Mouse (Mus musculus) stomach, postnatal 0 days (tissue): ENCODE data around the gene Gm20431. TPM values are rescaled to one million over a fixed set of nuclear protein-coding genes. Genes with fewer than 3 reads are reported as not detected.

Experiments used
- ATAC-seq: fragments of 200-750 bp; cut with Nextera tagmentation; 2 replicates; pipeline ENCODE4 v1.8.0; 2017; ENCODE audit not compliant: low FRiP score, low TSS enrichment
- DNase-seq: peaks from one replicate; pipeline ENCODE4 v3.0.0-alpha.2; 2016; ENCODE audit warnings: low spot score
- H3K27ac ChIP-seq: fragments of 300-500 bp; sonication (generic); replicated peaks from 2 replicates; pipeline ENCODE4 v1.5.1; 2014; ENCODE audit warnings: mild to moderate bottlenecking, control low read depth
- H3K27me3 ChIP-seq: fragments of 300-500 bp; sonication (generic); 2 replicates; pipeline ENCODE4 v1.6.1; 2014; ENCODE audit warnings: low read length; ENCODE audit not compliant: control insufficient read depth, insufficient read depth
- H3K36me3 ChIP-seq: fragments of 300-500 bp; sonication (generic); 2 replicates; pipeline ENCODE4 v1.6.1; 2014; ENCODE audit warnings: low read length, mixed read lengths; ENCODE audit not compliant: control insufficient read depth, insufficient read depth
- H3K4me1 ChIP-seq: fragments of 300-500 bp; sonication (generic); replicated peaks from 2 replicates; pipeline ENCODE4 v1.6.1; 2014; ENCODE audit warnings: antibody characterized with exemption; ENCODE audit not compliant: control insufficient read depth, insufficient read depth
- H3K4me2 ChIP-seq: fragments of 300-500 bp; sonication (generic); replicated peaks from 2 replicates; pipeline ENCODE4 v1.6.1; 2014; ENCODE audit warnings: low read depth, mild to moderate bottlenecking, control low read depth, moderate library complexity
- H3K4me3 ChIP-seq: fragments of 300-500 bp; sonication (generic); 2 replicates; pipeline ENCODE4 v1.5.1; 2014; ENCODE audit warnings: low read depth, low read length, control low read depth
- H3K9ac ChIP-seq: fragments of 300-500 bp; sonication (generic); 2 replicates; pipeline ENCODE4 v1.6.1; 2014; ENCODE audit warnings: mild to moderate bottlenecking, low read length, control low read depth, mixed read lengths
- H3K9me3 ChIP-seq: fragments of 300-500 bp; sonication (generic); 2 replicates; pipeline ENCODE4 v1.6.1; 2016; ENCODE audit warnings: low read length; ENCODE audit not compliant: control insufficient read depth
- CTCF ChIP-seq: IDR thresholded peaks from 2 replicates; pipeline ENCODE4 v1.5.1; 2016; ENCODE audit warnings: antibody characterized with exemption, low read depth, mild to moderate bottlenecking, moderate library complexity
- EP300 ChIP-seq: optimal IDR thresholded peaks from 2 replicates; pipeline ENCODE3; 2016; ENCODE audit warnings: antibody characterized with exemption
- WGBS: fragments of 180-500 bp; shearing (Covaris S2); extraction: QIAGEN DNeasy Blood & Tissue Kit; methylation state at CpG from one replicate; pipeline ENCODE4 v1.1.7; 2014; 5-methylcytosine and 5-hydroxymethylcytosine counted together
- polyA plus RNA-seq: library from polyadenylated mRNA; unstranded; fragments of >200 nt; fragmentation: Nextera tagmentation; extraction: Ambion mirVana; gene quantifications from 2 replicates; pipeline ENCODE4 v1.2.1, GENCODE M21; 2015

Gm20431 gene
- polyA plus RNA-seq, 1 experiment from 2014 or later, result 13.4 TPM

GRCm38 (mm10) chr2:167691410-167691809 is 30.1 kb upstream of the Gm20431 start:
- peak overlapping the region; percentile 76; the same call in 1 of the 2 replicates for H3K4me3 ChIP-seq
- H3K4me1 ChIP-seq, result no peaks in the 10 kb centered on the region
- H3K27ac ChIP-seq, result peak overlapping the region; percentile 59
- TF ChIP-seq CTCF (no peak), EP300 (no peak)
- peak overlapping the region; percentile 80 for H3K4me2 ChIP-seq
- H3K9me3 ChIP-seq, result no peaks in the 10 kb centered on the region
- DNase-seq (no peak), ATAC-seq (no peak)
- H3K27me3 ChIP-seq, result no peaks in the 10 kb centered on the region
- WGBS, result 84% methylated on average over 6 of the region's 6 CpGs
- H3K9ac ChIP-seq, result peak overlapping the region; percentile 73
- no peaks in the 10 kb centered on the region for H3K36me3 ChIP-seq

DNA sequence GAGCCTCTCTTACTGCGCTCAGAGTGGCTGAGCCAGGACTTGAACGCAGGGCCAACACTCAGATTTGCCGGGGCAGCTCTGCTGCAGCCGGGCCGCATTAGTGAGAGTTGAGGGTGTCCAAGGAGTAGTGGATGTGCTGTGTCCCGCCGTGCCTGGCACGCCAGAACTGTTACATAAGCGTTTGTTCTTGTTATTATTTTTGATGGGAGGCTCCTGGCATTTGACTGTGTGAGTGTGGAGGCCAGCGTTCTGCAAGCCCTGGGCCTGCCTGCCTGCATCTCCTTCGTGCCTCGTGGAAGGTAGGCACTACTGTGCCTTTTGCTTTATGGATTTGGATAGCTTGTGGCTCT is 29.6 kb upstream of the Gm20431 start:
- Histone ChIP-seq H3K9ac (peak overlapping the region; percentile 73), H3K27me3 (no peaks in the 10 kb centered on the region), H3K27ac (peak overlapping the region; percentile 59), H3K4me2 (peak overlapping the region; percentile 80), H3K36me3 (no peaks in the 10 kb centered on the region), H3K4me1 (no peaks in the 10 kb centered on the region), H3K9me3 (no peaks in the 10 kb centered on the region), H3K4me3 (peak overlapping the region; percentile 76)
- 56% methylated on average over 12 of the region's 12 CpGs for WGBS
- no peak for TF ChIP-seq CTCF
- no peak for TF ChIP-seq EP300
- ATAC-seq (no peak), DNase-seq (no peak)

GRCm38 (mm10) chr2:167690219-167690961 is 29.1 kb upstream of the Gm20431 start:
- TF ChIP-seq CTCF, result peak; percentile 6; the same call in 1 of the 2 replicates
- TF ChIP-seq EP300, result no peak
- WGBS, result 39% methylated on average over 15 of the region's 15 CpGs
- peak overlapping the region; percentile 80 for H3K4me2 ChIP-seq
- no peaks in the 10 kb centered on the region for H3K27me3 ChIP-seq
- peak overlapping the region; percentile 96 for H3K27ac ChIP-seq
- H3K9ac ChIP-seq, result peak overlapping the region; percentile 94
- H3K4me1 ChIP-seq, result no peaks in the 10 kb centered on the region
- DNase-seq, result peak; percentile 57
- ATAC-seq, result no peak
- H3K4me3 ChIP-seq, result peak overlapping the region; percentile 76
- no peaks in the 10 kb centered on the region for H3K36me3 ChIP-seq
- H3K9me3 ChIP-seq, result no peaks in the 10 kb centered on the region

DNA sequence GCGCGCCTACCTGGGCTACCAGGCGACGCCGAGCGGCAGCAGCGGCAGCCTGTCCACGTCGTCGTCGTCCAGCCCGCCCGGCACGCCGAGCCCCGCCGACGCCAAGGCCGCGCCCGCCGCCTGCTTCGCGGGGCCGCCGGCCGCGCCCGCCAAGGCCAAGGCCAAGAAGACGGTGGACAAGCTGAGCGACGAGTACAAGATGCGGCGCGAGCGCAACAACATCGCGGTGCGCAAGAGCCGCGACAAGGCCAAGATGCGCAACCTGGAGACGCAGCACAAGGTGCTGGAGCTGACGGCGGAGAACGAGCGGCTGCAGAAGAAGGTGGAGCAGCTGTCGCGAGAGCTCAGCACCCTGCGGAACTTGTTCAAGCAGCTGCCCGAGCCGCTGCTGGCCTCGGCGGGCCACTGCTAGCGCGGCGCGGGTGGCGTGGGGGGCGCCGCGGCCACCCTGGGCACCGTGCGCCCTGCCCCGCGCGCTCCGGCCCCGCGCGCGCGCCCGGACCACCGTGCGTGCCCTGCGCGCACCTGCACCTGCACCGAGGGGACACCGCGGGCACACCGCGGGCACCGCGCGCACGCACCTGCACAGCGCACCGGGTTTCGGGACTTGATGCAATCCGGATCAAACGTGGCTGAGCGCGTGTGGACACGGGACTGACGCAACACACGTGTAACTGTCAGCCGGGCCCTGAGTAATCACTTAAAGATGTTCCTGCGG is 28.4 kb upstream of the Gm20431 start, which contains the start of gene Tmem189:
Tmem189 (minus strand) TSS at position 322 of the 718 bp plus-strand sequence.
- DNase-seq (peak; percentile 83), ATAC-seq (peak; percentile 53)
- peak within 1 kb of the TSS; percentile 94 for H3K9ac ChIP-seq
- no peaks in the 10 kb centered on the region for H3K27me3 ChIP-seq
- no peaks in the 10 kb centered on the region for H3K4me1 ChIP-seq
- peak within 1 kb of the TSS; percentile 76 for H3K4me3 ChIP-seq
- H3K9me3 ChIP-seq, result no peaks in the 10 kb centered on the region
- H3K36me3 ChIP-seq, result no peaks in the 10 kb centered on the region
- H3K4me2 ChIP-seq, result peak within 1 kb of the TSS; percentile 80
- WGBS, result under 1% methylated on average over 74 of the region's 99 CpGs
- TF ChIP-seq EP300 (no peak), CTCF (no peak)
- H3K27ac ChIP-seq, result peak within 1 kb of the TSS; percentile 96

DNA sequence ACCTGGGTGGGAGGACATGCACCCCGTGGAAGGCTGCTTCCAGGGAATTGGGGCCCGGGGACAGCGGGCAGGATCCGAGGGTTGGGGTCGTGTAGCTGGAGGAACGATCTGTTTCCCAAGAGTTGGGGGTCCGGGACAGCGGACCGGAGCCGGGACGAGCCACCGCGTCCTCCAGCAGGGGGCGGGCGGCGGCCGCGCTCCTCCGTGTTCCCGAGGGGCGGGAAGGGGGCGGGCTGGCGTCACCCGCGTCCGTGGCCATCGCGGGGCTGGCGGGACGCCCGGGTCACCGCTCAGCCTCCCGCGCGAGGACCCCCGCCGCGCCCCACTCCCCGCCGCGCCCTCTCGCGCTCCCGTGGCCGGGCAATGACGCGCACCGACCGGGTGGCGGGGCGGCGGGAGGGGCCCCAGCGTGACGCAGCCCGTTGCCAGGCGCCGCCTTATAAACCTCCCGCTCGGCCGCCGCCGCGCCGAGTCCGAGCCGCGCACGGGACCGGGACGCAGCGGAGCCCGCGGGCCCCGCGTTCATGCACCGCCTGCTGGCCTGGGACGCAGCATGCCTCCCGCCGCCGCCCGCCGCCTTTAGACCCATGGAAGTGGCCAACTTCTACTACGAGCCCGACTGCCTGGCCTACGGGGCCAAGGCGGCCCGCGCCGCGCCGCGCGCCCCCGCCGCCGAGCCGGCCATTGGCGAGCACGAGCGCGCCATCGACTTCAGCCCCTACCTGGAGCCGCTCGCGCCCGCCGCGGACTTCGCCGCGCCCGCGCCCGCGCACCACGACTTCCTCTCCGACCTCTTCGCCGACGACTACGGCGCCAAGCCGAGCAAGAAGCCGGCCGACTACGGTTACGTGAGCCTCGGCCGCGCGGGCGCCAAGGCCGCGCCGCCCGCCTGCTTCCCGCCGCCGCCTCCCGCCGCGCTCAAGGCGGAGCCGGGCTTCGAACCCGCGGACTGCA is 27.5 kb upstream of the Gm20431 start, which contains the start of gene Cebpb:
Cebpb (plus strand) TSS at position 418 of the 954 bp plus-strand sequence.
- peak within 1 kb of the TSS; percentile 80 for H3K4me2 ChIP-seq
- DNase-seq (peak; percentile 90), ATAC-seq (peak; percentile 79)
- no peaks in the 10 kb centered on the region for H3K36me3 ChIP-seq
- under 1% methylated on average over 113 of the region's 147 CpGs for WGBS
- H3K4me1 ChIP-seq, result no peaks in the 10 kb centered on the region
- TF ChIP-seq EP300, result no peak
- peak; percentile 76 for TF ChIP-seq CTCF
- peak within 1 kb of the TSS; percentile 76 for H3K4me3 ChIP-seq
- no peaks in the 10 kb centered on the region for H3K9me3 ChIP-seq
- H3K9ac ChIP-seq, result peak within 1 kb of the TSS; percentile 94
- H3K27ac ChIP-seq, result peak within 1 kb of the TSS; percentile 96
- no peaks in the 10 kb centered on the region for H3K27me3 ChIP-seq
